26 mouse cellular contexts compared by ENCODE assay signal in genomic region chr5:24391864-24392263, GRCm38 (mm10). TPM values are rescaled to one million over a fixed set of nuclear protein-coding genes. Genes with fewer than 3 reads are reported as not detected.
DNase-seq lines count a peak whose midpoint lies in the region; ATAC-seq and TF ChIP-seq lines count a peak whose summit lies in the region.
"Had no signal": no experiment of that assay in that cellular context is flagged by ENCODE, and none has a peak within 500 bp of the region (broad histone marks: within the 10 kb centered on the region; RNA-seq: fewer than 3 reads in every experiment).

Atg9b (minus strand) TSS chr5:24392143.

- no peak within 1 kb of the TSS for H3K4me3 ChIP-seq in heart, embryonic 15.5 days
- H3K4me3 ChIP-seq in MEL (ENCODE audit: control insufficient read depth in 1 of 2, insufficient read depth in 1 of 2, low read depth in 2 of 2, low read length in 2 of 2) = no peak within 1 kb of the TSS
- no peak within 1 kb of the TSS for H3K4me3 ChIP-seq in macrophage (ENCODE audit: inconsistent target)
- H3K4me3 ChIP-seq in hindbrain, postnatal 0 days (ENCODE audit: low read length) = no peak within 1 kb of the TSS
- no peak within 1 kb of the TSS for H3K4me3 ChIP-seq in forebrain, embryonic 16.5 days (replicated peaks; ENCODE audit: low read length)
- H3K4me3 ChIP-seq: hindbrain, embryonic 12.5 days; layer of hippocampus, adult 2 months; limb, embryonic 12.5 days; lung, embryonic 15.5 days; neural tube, embryonic 12.5 days had no signal

- no peaks in the 10 kb centered on the region for H3K36me3 ChIP-seq in heart, embryonic 15.5 days
- peaks cover 0 to 14% of the 10 kb centered on the region in 2 experiments; a peak in 2 of 4 replicates for H3K36me3 ChIP-seq in MEL (ENCODE audit: control insufficient read depth in 1 of 2, insufficient read depth in 2 of 2, low read length in 2 of 2)
- no peaks in the 10 kb centered on the region for H3K36me3 ChIP-seq in macrophage (ENCODE audit: inconsistent target)
- no peaks in the 10 kb centered on the region for H3K36me3 ChIP-seq in hindbrain, postnatal 0 days (ENCODE audit: insufficient read depth, low read length)
- no peaks in the 10 kb centered on the region for H3K36me3 ChIP-seq in forebrain, embryonic 16.5 days (ENCODE audit: control insufficient read depth, insufficient read depth)
- H3K36me3 ChIP-seq: hindbrain, embryonic 12.5 days; limb, embryonic 12.5 days; lung, embryonic 15.5 days; neural tube, embryonic 12.5 days had no signal

- TF ChIP-seq EP300 in MEL (IDR thresholded peaks at IDR 0.05; ENCODE audit: low read depth in 1 of 2, low read length in 2 of 2) = no peak

- H3K9me3 ChIP-seq in heart, embryonic 15.5 days (replicated peaks) = no peaks in the 10 kb centered on the region
- no peaks in the 10 kb centered on the region for H3K9me3 ChIP-seq in MEL (replicated peaks; ENCODE audit: insufficient read depth, low read length)
- no peaks in the 10 kb centered on the region for H3K9me3 ChIP-seq in hindbrain, postnatal 0 days (ENCODE audit: low read length)
- H3K9me3 ChIP-seq in forebrain, embryonic 16.5 days (ENCODE audit: control insufficient read depth, low read length) = no peaks in the 10 kb centered on the region
- H3K9me3 ChIP-seq: forebrain, embryonic 10.5 days; hindbrain, embryonic 12.5 days; limb, embryonic 12.5 days; lung, embryonic 15.5 days; neural tube, embryonic 12.5 days had no signal

- no peak within 1 kb of the TSS for H3K9ac ChIP-seq in heart, embryonic 15.5 days
- H3K9ac ChIP-seq in MEL (ENCODE audit: control insufficient read depth, low read depth, low read length, poor library complexity, severe bottlenecking) = peak within 1 kb of the TSS; percentile 56
- H3K9ac ChIP-seq in hindbrain, postnatal 0 days (replicated peaks; ENCODE audit: low read length) = no peak within 1 kb of the TSS
- no peak within 1 kb of the TSS for H3K9ac ChIP-seq in forebrain, embryonic 16.5 days (replicated peaks; ENCODE audit: low read depth, low read length)
- H3K9ac ChIP-seq: hindbrain, embryonic 12.5 days; limb, embryonic 12.5 days; liver, embryonic 14.5 days; lung, embryonic 15.5 days; neural tube, embryonic 12.5 days had no signal

- H3K27me3 ChIP-seq in heart, embryonic 15.5 days = 0 out of 2 replicates have a peak, but pooled peaks cover 7% of the 10 kb centered on the region
- no peaks in the 10 kb centered on the region for H3K27me3 ChIP-seq in MEL (ENCODE audit: control insufficient read depth in 1 of 2, insufficient read depth in 2 of 2, low read length in 2 of 2)
- no peaks in the 10 kb centered on the region for H3K27me3 ChIP-seq in hindbrain, postnatal 0 days (ENCODE audit: insufficient read depth, low read length)
- H3K27me3 ChIP-seq in forebrain, embryonic 16.5 days (replicated peaks; ENCODE audit: control insufficient read depth, insufficient read depth, low read length) = peaks cover 22% of the 10 kb centered on the region

- ATAC-seq in heart, embryonic 15.5 days (replicated peaks; ENCODE audit: insufficient number of reproducible peaks, insufficient read depth, low FRiP score, low read depth) = no peak
- no peak for ATAC-seq in hindbrain, postnatal 0 days
- ATAC-seq in forebrain, embryonic 16.5 days = no peak

- no peak for TF ChIP-seq POLR2A in MEL (IDR thresholded peaks at IDR 0.05; ENCODE audit: control insufficient read depth in 1 of 2, insufficient read depth in 1 of 2, low read depth in 1 of 2, low read length in 2 of 2, poor library complexity in 1 of 2)

- peak; percentile 53 for DNase-seq in cerebellum, adult 11-12 months
- no peak for DNase-seq in cerebellum, postnatal 14 days
- DNase-seq in heart, adult 18-20 months = no peak
- no peak for DNase-seq in MEL (ENCODE audit: low read depth, low spot score)
- no peak for DNase-seq in hindbrain, postnatal 0 days (ENCODE audit: low spot score)
- DNase-seq: adrenal gland, adult 8-10 months; cerebellum, postnatal 10 days; heart, postnatal 14 days; kidney, adult 9 months; kidney, postnatal 25 days; layer of hippocampus, postnatal 36 days; lung, postnatal 36 days; midbrain, embryonic 14.5 days; right cerebral cortex, postnatal 25 days; spleen, adult 18-20 months; thymus, postnatal 25 days had no signal

- peak within 1 kb of the TSS; percentile 65; the same call in 1 of the 2 replicates for H3K27ac ChIP-seq in heart, embryonic 15.5 days
- H3K27ac ChIP-seq in MEL (ENCODE audit: control insufficient read depth, low read depth, low read length) = peak within 1 kb of the TSS; percentile 90
- peak within 1 kb of the TSS; percentile 83 for H3K27ac ChIP-seq in macrophage
- no peak within 1 kb of the TSS for H3K27ac ChIP-seq in hindbrain, postnatal 0 days
- H3K27ac ChIP-seq in forebrain, embryonic 16.5 days (ENCODE audit: low read length) = no peak within 1 kb of the TSS
- H3K27ac ChIP-seq: hindbrain, embryonic 12.5 days; limb, embryonic 12.5 days; lung, embryonic 15.5 days; neural tube, embryonic 12.5 days had no signal

- peaks cover 44% of the 10 kb centered on the region for H3K4me1 ChIP-seq in heart, embryonic 15.5 days (replicated peaks)
- H3K4me1 ChIP-seq in MEL (ENCODE audit: control insufficient read depth in 1 of 2, insufficient read depth in 2 of 2, low read length in 2 of 2) = peaks cover 10 to 19% of the 10 kb centered on the region in 2 experiments
- H3K4me1 ChIP-seq in hindbrain, postnatal 0 days (ENCODE audit: insufficient read depth, low read length) = peaks cover 7% of the 10 kb centered on the region
- peaks cover 22% of the 10 kb centered on the region for H3K4me1 ChIP-seq in forebrain, embryonic 16.5 days (replicated peaks; ENCODE audit: control insufficient read depth, insufficient read depth, low read length)

- H3K79me2 ChIP-seq in MEL (ENCODE audit: control insufficient read depth, insufficient read depth, low read length, poor library complexity) (peaks cover 21% of the 10 kb centered on the region), macrophage (ENCODE audit: inconsistent target) (no peaks in the 10 kb centered on the region; the same call in 1 of the 2 replicates)

- H3K4me2 ChIP-seq in heart, embryonic 15.5 days = no peak within 1 kb of the TSS
- H3K4me2 ChIP-seq in hindbrain, postnatal 0 days (ENCODE audit: low read depth, low read length) = no peak within 1 kb of the TSS
- H3K4me2 ChIP-seq in forebrain, embryonic 16.5 days (ENCODE audit: low read length) = no peak within 1 kb of the TSS
- H3K4me2 ChIP-seq: hindbrain, embryonic 12.5 days; limb, embryonic 12.5 days had no signal

- no peak for TF ChIP-seq CTCF in MEL (IDR thresholded peaks at IDR 0.05 in 2 of 3, conservative IDR thresholded peaks at IDR 0.05 in 1 of 3; ENCODE audit: control insufficient read depth in 1 of 3, insufficient read depth in 1 of 3, low read depth in 2 of 3, low read length in 3 of 3, poor library complexity in 1 of 3, severe bottlenecking in 1 of 3)
- TF ChIP-seq CTCF in hindbrain, postnatal 0 days (IDR thresholded peaks at IDR 0.05; ENCODE audit: low read depth) = no peak

- 88% methylated on average over 7 of the region's 7 CpGs for WGBS in heart, embryonic 15.5 days
- 96% methylated on average over 2 of the region's 7 CpGs for WGBS in macrophage (ENCODE audit: missing documents)
- 89% methylated on average over 7 of the region's 7 CpGs for WGBS in hindbrain, postnatal 0 days
- 81% methylated on average over 7 of the region's 7 CpGs for WGBS in forebrain, embryonic 16.5 days

- TF ChIP-seq RAD21 in MEL (IDR thresholded peaks at IDR 0.05; ENCODE audit: low read depth, low read length) = no peak

TF ChIP-seq in MEL, 35 proteins besides CTCF, POLR2A, EP300 and RAD21 (continues in another document):
- TF ChIP-seq MAZ (IDR thresholded peaks at IDR 0.05; ENCODE audit: low read depth, low read length) (no peak), POLR2AphosphoS5 (IDR thresholded peaks at IDR 0.05; ENCODE audit: borderline replicate concordance, low read depth, low read length) (no peak), GABPA (IDR thresholded peaks at IDR 0.05; ENCODE audit: low read depth, low read length) (no peak), RCOR1 (IDR thresholded peaks at IDR 0.05; ENCODE audit: low read depth, low read length) (no peak), CHD2 (IDR thresholded peaks at IDR 0.05; ENCODE audit: low read length) (no peak), NRF1 (IDR thresholded peaks at IDR 0.05; ENCODE audit: insufficient read depth, low read depth, low read length, poor library complexity, severe bottlenecking) (no peak), NELFE (IDR thresholded peaks at IDR 0.05; ENCODE audit: low read depth, low read length) (no peak), KAT2A (conservative IDR thresholded peaks at IDR 0.05; ENCODE audit: low read depth, low read length) (no peak), SMC3 (IDR thresholded peaks at IDR 0.05; ENCODE audit: low read depth, low read length) (no peak), BHLHE40 (IDR thresholded peaks at IDR 0.05; ENCODE audit: borderline replicate concordance, low read depth, low read length) (no peak), SIN3A (IDR thresholded peaks at IDR 0.05; ENCODE audit: low read length) (no peak), ETS1 (IDR thresholded peaks at IDR 0.05; ENCODE audit: low read depth, low read length) (no peak), ZNF384 (IDR thresholded peaks at IDR 0.05; ENCODE audit: low read depth, low read length) (no peak), TCF12 (IDR thresholded peaks at IDR 0.05; ENCODE audit: low read depth, low read length) (no peak), MAFK (IDR thresholded peaks at IDR 0.05; ENCODE audit: borderline replicate concordance, low read depth, low read length) (no peak), CHD1 (IDR thresholded peaks at IDR 0.05; ENCODE audit: low read depth, low read length) (no peak), MEF2A (IDR thresholded peaks at IDR 0.05; ENCODE audit: extremely low read depth, insufficient replicate concordance, low read depth, low read length, poor library complexity, severe bottlenecking) (no peak)

RNA-seq across cellular contexts. Expression of gene Atg9b, which starts in this region (rescaled TPM):
- 0.81 and 1.6 TPM in 2 replicates for polyA plus RNA-seq in heart, embryonic 15.5 days (2015; fragmentation: Nextera tagmentation; extraction: Ambion mirVana)
- 1 to 10 TPM in 1 of 2 experiments, under 1 TPM in 1; 0.75 to 1.4 TPM for total RNA-seq in heart, adult 18-20 months (2021)
- 30.2 and 41.2 TPM in 2 replicates for total RNA-seq in MEL (2012; rRNA removed)
- polyA plus RNA-seq in MEL (2012; ENCODE audit: insufficient read depth in 1 of 2, insufficient read length in 2 of 2, low read depth in 1 of 2, low replicate concordance in 2 of 2, missing spikeins in 1 of 2) (10 to 100 TPM in 1 of 2 experiments, not detected in 1; 41.5 TPM), macrophage (2018) (0.67 to 4.7 TPM (median 1.4 TPM) in 3 replicates)
- total RNA-seq in macrophage (2018; cell fraction: chromatin; rRNA removed) = 1 to 10 TPM in 10 of 26 experiments, under 1 TPM in 14, not detected in 2; 0.26 to 2.5 (median 0.83) TPM
- 1 to 10 TPM in 24 of 26 experiments, under 1 TPM in 2; 0.71 to 3.7 (median 2.0) TPM for total RNA-seq in macrophage (2018; cell fraction: cytosol; rRNA removed)
- 1 to 10 TPM in 12 of 26 experiments, under 1 TPM in 14; 0.20 to 5.9 (median 0.96) TPM for total RNA-seq in macrophage (2018; cell fraction: nucleus; rRNA removed)
- 8.8 and 9.8 TPM in 2 replicates for total RNA-seq in hindbrain, postnatal 0 days (2014; rRNA removed)
- polyA plus RNA-seq in hindbrain, postnatal 0 days (2015; fragmentation: Nextera tagmentation; extraction: Ambion mirVana) = 5.1 and 6.1 TPM in 2 replicates
- polyA plus RNA-seq in forebrain, embryonic 16.5 days (2015; fragmentation: Nextera tagmentation; extraction: Ambion mirVana) = 1.8 and 1.9 TPM in 2 replicates

Comparison
In these comparisons a context has a peak if more than half of its experiments do, and no peak if none do; other contexts are left out.
1. H3K27ac ChIP-seq: peak in heart, embryonic 15.5 days (single experiment), MEL (single experiment) and macrophage (single experiment); none in hindbrain, postnatal 0 days (single experiment) and forebrain, embryonic 16.5 days (single experiment).